Mouse (Mus musculus) bone marrow macrophage, adult 2 months (primary cell): ENCODE data around the gene Slc30a6. TPM values are rescaled to one million over a fixed set of nuclear protein-coding genes. Genes with fewer than 3 reads are reported as not detected.
"Not testable (repeated sequence)": the region's sequence is repeated elsewhere in the genome, so short reads cannot be mapped to it uniquely, and the experiment has no call there.

Source experiments
- H3K27ac ChIP-seq: 2 replicates; pipeline ENCODE4 v1.5.1; 2012; ENCODE audit warnings: low read depth, low read length; ENCODE audit not compliant: insufficient read depth
- H3K4me1 ChIP-seq: 2 replicates; pipeline ENCODE4 v1.6.1; 2012; ENCODE audit warnings: low read length; ENCODE audit not compliant: control insufficient read depth, insufficient read depth
- H3K4me3 ChIP-seq: 2 replicates; pipeline ENCODE4 v1.5.1; 2012; ENCODE audit warnings: mild to moderate bottlenecking, low read length, moderate library complexity; ENCODE audit not compliant: insufficient read depth
- CTCF ChIP-seq: IDR thresholded peaks from 2 replicates; pipeline ENCODE4 v1.5.1; 2012; ENCODE audit warnings: low read depth, mild to moderate bottlenecking, low read length, moderate library complexity
- POLR2A ChIP-seq: IDR thresholded peaks from 2 replicates; pipeline ENCODE4 v1.6.1; 2012; ENCODE audit warnings: mild to moderate bottlenecking, low read depth, low read length, borderline replicate concordance
- polyA plus RNA-seq: library from polyadenylated mRNA; stranded (reverse); fragments of >200 nt; gene quantifications from 2 replicates; pipeline ENCODE4 v1.2.4, GENCODE M21; 2012; ENCODE audit not compliant: missing spikeins, insufficient read depth, insufficient read length

The Slc30a6 gene
- polyA plus RNA-seq, 1 experiment = 22.5 TPM

DNA sequence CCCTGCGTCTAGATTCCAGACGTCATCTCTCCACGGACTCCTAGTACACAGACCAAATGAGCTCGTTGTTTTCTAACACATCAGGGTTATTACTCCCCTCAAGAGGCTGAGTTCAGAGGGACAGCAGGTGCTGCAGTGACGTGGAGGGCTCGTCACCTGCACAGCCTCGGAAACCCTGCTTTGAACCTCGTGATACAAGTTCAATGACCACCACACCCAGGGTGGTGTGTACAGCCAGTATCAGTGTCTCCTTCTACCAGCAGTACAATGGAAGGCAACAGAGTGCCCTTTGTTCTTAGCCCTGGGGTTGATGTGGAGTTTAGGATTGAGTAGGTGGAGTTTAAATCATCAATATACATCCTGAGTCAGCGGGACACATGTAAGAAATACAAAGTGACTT lies 42.4 kb downstream of the Slc30a6 start:
- H3K4me3 ChIP-seq = no peak overlapping the region
- no peak for TF ChIP-seq POLR2A
- no peak for TF ChIP-seq CTCF
- peaks cover 25% of the 10 kb centered on the region for H3K4me1 ChIP-seq
- no peak overlapping the region for H3K27ac ChIP-seq

- H3K27ac ChIP-seq = peak overlapping the region; percentile 42
- H3K4me3 ChIP-seq = no peak overlapping the region
- TF ChIP-seq CTCF (no peak), POLR2A (no peak)
- peaks cover 25% of the 10 kb centered on the region for H3K4me1 ChIP-seq
Measured at GRCm38 (mm10) chr17:74440486-74440885, 45.1 kb downstream of the Slc30a6 start.

DNA sequence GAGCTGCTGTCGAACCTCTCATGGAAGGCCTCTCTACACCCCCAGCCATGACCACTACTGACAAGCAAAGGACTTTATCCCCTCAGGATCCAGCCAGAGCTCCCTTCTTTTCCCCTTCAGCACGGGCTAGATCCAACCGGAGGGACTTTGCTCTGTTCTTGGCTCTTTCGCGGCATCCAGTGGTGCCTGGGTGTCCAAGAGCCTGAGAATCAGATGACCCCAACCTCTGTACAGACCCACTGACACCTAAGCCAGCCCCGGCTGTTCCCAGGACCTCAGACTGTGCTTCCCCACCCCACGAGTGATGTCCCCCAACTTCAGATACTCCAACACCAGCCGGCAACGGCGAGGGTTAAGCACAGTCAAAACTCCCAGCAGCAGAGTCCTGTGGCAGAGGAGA lies 54.4 kb downstream of the Slc30a6 start:
- peaks cover 21% of the 10 kb centered on the region for H3K4me1 ChIP-seq
- TF ChIP-seq CTCF (no peak), POLR2A (no peak)
- H3K27ac ChIP-seq = no peak overlapping the region
- no peak overlapping the region for H3K4me3 ChIP-seq

DNA sequence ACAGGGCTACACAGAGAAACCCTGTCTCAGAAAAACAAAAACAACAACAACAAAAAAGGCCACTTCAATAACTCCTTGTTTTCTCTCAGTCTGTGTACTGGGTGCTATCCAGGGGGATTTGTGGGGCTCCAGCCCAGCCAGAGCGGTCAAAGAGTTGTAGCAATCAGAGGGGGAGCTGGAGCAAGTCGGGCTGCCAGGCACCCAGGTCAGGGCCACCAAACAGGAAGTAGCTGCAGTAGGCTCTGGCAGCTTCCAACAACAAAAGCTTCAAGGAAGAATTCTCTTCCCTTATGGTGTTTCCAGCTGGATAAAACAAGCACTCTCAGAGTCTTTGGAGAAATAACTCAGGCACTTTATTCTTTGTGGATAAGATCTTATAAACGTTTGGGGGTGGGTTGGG lies 58.5 kb downstream of the Slc30a6 start:
- H3K4me1 ChIP-seq = peaks cover 39% of the 10 kb centered on the region
- peak overlapping the region; percentile 79 for H3K27ac ChIP-seq
- TF ChIP-seq POLR2A (0 out of 2 replicates have a peak, but pooled peaks have one; percentile 24), CTCF (no peak)
- H3K4me3 ChIP-seq = no peak overlapping the region

GRCm38 (mm10) chr17:74454660-74455059 lies 59.3 kb downstream of the Slc30a6 start:
- TF ChIP-seq CTCF (no peak), POLR2A (no peak)
- Histone ChIP-seq H3K4me1 (peaks cover 41% of the 10 kb centered on the region), H3K27ac (peak overlapping the region; percentile 79), H3K4me3 (peak overlapping the region; percentile 24; the same call in 1 of the 2 replicates)

DNA sequence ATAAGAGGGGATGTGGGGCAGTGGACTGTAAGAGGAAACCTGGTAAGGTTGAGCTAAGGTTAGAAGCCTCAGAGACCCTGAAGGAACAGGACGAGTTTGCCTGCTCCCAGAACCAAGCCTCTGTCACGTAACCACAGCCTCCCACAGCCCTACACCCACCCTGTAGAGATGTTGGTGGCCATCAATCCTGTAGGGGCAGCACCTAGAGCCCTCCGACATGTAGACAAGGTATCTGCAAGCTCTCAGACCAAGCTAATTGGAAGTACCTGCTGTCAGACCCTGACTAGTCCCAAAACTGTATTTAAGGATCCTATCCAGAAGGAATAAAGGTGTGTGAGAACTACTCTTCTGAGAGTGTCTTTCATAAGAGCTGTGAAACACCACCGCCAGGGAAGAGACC lies 60.0 kb downstream of the Slc30a6 start:
- no peak overlapping the region for H3K4me3 ChIP-seq
- peak overlapping the region; percentile 51 for H3K27ac ChIP-seq
- peaks cover 41% of the 10 kb centered on the region for H3K4me1 ChIP-seq
- TF ChIP-seq CTCF (no peak), POLR2A (no peak)

DNA sequence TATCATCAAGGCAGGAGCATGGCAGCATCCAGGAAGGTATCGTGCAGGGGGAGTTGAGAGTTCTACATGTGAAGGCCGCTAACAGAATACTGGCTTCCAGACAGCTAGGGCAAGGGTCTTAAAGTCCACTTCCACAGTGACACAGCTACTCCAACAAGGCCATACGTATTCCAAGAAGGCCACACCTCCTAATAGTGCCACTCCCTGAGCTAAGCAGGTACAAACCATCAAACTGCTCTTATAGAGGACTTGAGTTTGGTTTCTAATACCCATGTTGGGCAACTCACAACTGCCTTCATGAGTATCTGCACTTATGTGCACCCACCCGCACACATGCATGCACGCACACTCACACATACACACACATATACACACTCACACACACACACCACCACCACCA lies 61.4 kb downstream of the Slc30a6 start:
- Histone ChIP-seq H3K4me3 (no peak overlapping the region), H3K4me1 (peaks cover 41% of the 10 kb centered on the region), H3K27ac (no peak overlapping the region)
- TF ChIP-seq POLR2A = no peak
- TF ChIP-seq CTCF = no peak

GRCm38 (mm10) chr17:74457972-74458677 lies 62.7 kb downstream of the Slc30a6 start:
- TF ChIP-seq POLR2A (no peak), CTCF (no peak)
- H3K4me3 ChIP-seq = peak overlapping the region; percentile 60
- peaks cover 39% of the 10 kb centered on the region for H3K4me1 ChIP-seq
- peak overlapping the region; percentile 85 for H3K27ac ChIP-seq

DNA sequence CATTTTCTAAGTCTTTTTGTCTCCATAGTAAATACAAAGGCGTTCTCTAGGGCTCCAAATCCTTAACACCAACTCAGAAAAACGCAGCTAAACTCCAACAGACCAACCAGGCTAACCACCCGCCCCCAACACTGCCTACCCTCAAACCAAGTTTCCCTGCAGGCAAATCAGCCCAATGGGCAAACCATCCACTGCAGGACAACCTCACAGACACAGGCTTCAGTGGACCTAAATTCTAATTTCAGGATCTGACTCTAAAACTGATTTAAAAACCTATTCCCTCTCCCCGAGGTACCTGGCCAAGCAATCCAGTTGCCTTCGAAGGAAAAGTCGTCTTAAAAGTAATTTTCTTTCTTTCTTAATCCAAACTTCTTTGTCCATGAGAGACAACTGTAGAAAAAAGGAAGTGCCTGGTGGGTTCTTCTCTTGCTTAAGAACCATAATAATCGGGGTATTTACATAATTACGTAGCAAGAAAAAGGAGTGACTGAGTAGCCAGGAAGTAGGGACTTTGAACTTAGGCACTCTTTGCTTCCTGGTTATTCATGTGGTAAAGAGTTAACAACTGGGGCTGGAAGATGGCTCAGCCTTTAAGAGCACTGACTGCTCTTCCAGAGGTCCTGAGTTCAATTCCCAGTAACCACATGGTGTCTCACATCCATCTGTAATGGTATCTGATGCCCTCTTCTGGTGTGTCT lies 63.5 kb downstream of the Slc30a6 start, which contains the start of gene Nlrc4:
Gene Nlrc4 (minus strand): TSS at position 432 of the 698 bp plus-strand sequence.
- TF ChIP-seq CTCF (no peak), POLR2A (no peak)
- Histone ChIP-seq H3K4me3 (peak within 1 kb of the TSS; percentile 60), H3K4me1 (peaks cover 32% of the 10 kb centered on the region), H3K27ac (peak within 1 kb of the TSS; percentile 85)

GRCm38 (mm10) chr17:74463510-74463909 lies 68.1 kb downstream of the Slc30a6 start:
- TF ChIP-seq CTCF (no peak), POLR2A (no peak)
- peaks cover 4% of the 10 kb centered on the region; the same call in 1 of the 2 replicates for H3K4me1 ChIP-seq
- no peak overlapping the region for H3K4me3 ChIP-seq
- no peak overlapping the region for H3K27ac ChIP-seq

DNA sequence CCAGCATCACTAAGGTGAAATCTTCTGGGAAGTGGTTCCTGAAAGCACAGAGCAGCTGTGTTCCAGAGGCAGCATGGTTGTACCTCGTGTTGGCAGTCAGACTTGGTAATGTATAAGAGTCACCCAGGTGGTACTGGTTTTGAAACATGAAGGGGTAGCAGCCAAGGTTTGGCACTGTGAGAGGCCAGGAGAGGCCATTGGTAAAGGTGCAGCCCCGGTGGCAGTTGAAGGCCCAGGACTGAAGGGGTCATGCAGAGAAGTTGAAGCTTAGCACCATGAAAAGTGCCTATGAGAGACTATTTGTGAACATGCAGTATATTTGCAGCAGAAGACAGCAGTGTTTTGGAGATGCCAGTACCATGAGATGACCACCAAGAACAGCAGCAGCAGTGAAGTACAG lies 72.6 kb downstream of the Slc30a6 start:
- H3K27ac ChIP-seq, H3K4me3 ChIP-seq, H3K4me1 ChIP-seq: not testable (repeated sequence)

DNA sequence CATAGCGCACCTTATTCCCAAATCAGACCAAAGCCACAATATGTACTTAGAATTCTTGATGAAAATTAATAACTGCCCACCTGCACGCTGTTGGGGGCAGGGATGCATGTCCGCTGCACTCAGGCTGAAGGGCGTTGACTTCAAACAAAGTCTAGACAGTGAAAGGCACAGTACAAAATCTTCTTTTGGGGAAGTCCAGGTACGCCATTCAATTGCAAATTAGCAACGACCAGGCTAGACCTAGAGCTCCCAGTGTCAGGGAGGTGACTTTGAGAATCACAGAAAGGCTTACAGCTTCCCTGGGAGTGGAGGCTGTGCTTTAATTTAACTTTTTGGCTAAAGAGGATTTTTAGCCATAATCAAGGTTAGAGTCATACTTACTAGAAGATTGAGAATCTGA lies 74.7 kb downstream of the Slc30a6 start:
- not testable (repeated sequence) for H3K27ac ChIP-seq, H3K4me3 ChIP-seq, H3K4me1 ChIP-seq
